14 mouse cellular contexts compared by ENCODE assay signal in the genomic region with DNA sequence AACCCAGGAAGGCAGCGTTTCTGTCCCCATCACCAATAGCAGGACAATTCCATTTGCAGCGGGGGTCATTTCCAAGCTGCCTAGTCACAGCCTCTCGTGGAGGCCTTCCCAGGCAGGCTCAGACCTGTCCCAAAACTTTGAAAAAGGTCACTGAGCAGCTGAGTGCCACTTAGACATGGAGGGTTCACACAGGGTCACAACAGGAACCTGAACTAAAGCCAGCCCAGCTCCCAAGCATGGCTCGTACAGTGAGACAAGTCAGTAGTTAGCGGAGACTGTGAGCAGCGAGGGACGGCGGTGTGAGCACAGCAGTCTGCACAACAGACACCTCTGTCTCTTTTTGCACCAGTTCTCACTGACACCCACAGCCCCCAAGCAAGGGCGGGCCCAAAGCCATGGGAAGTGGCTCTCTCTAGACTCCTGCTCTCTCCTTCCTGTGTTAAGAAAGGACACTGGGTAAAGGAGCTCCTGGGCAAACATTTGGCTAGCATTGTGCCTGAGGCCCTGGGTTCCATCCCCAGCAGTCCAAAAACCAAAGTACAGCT. TPM values are rescaled to one million over a fixed set of nuclear protein-coding genes. Genes with fewer than 3 reads are reported as not detected.
DNase-seq lines count a peak whose midpoint lies in the region; ATAC-seq and TF ChIP-seq lines count a peak whose summit lies in the region.
"Had no signal": no experiment of that assay in that cellular context is flagged by ENCODE, and none has a peak within 500 bp of the region (broad histone marks: within the 10 kb centered on the region; RNA-seq: fewer than 3 reads in every experiment).

No protein-coding gene starts in this region.

- no peaks in the 10 kb centered on the region for H3K9me3 ChIP-seq in stomach, postnatal 0 days (ENCODE audit: control insufficient read depth, low read length)
- H3K9me3 ChIP-seq: hindbrain, embryonic 13.5 days; midbrain, embryonic 12.5 days had no signal

- TF ChIP-seq EP300 in stomach, postnatal 0 days (optimal IDR thresholded peaks at IDR 0.05) = no peak

- H3K27me3 ChIP-seq in stomach, postnatal 0 days (ENCODE audit: control insufficient read depth, insufficient read depth, low read length) = no peaks in the 10 kb centered on the region
- H3K27me3 ChIP-seq: hindbrain, embryonic 13.5 days; midbrain, embryonic 12.5 days had no signal

- no peaks in the 10 kb centered on the region; the same call in 1 of the 2 replicates for H3K4me1 ChIP-seq in stomach, postnatal 0 days (replicated peaks; ENCODE audit: control insufficient read depth, insufficient read depth)

- no peak overlapping the region for H3K27ac ChIP-seq in stomach, postnatal 0 days (replicated peaks)
- H3K27ac ChIP-seq: hindbrain, embryonic 13.5 days; midbrain, embryonic 12.5 days had no signal

- H3K9ac ChIP-seq in stomach, postnatal 0 days (ENCODE audit: low read length) = no peak overlapping the region
- H3K9ac ChIP-seq: midbrain, embryonic 12.5 days had no signal

- ATAC-seq in frontal cortex, adult (ENCODE audit: low TSS enrichment) = peak; percentile 13; the same call in 1 of the 2 replicates
- no peak for ATAC-seq in stomach, postnatal 0 days (ENCODE audit: low FRiP score, low TSS enrichment)
- ATAC-seq: activated CD4-positive, CD25-positive, alpha-beta regulatory T cell, adult 4 months had no signal

- H3K4me3 ChIP-seq in stomach, postnatal 0 days (ENCODE audit: low read depth, low read length) = no peak overlapping the region
- H3K4me3 ChIP-seq: hindbrain, embryonic 13.5 days; midbrain, embryonic 12.5 days had no signal

- WGBS in stomach, postnatal 0 days = 65% methylated on average over 9 of the region's 9 CpGs

- TF ChIP-seq CTCF in stomach, postnatal 0 days (IDR thresholded peaks at IDR 0.05; ENCODE audit: low read depth) = no peak

- no peak overlapping the region for H3K4me2 ChIP-seq in stomach, postnatal 0 days (replicated peaks; ENCODE audit: low read depth)
- H3K4me2 ChIP-seq: hindbrain, embryonic 13.5 days; liver, embryonic 11.5 days; midbrain, embryonic 12.5 days had no signal

- DNase-seq in frontal cortex, postnatal 14 days (ENCODE audit: low spot score in 2 of 2) = no peak
- peak; percentile 51 for DNase-seq in thymus, postnatal 0 days (ENCODE audit: low spot score)
- no peak for DNase-seq in thymus, postnatal 10 days (ENCODE audit: low spot score in 2 of 2)
- peak; percentile 28 to 37 for DNase-seq in kidney, adult 8-10 months
- DNase-seq in urinary bladder, postnatal 25 days (ENCODE audit: low spot score) = no peak
- no peak for DNase-seq in urinary bladder, adult 18-20 months (ENCODE audit: low spot score in 2 of 2)
- no peak for DNase-seq in stomach, postnatal 0 days (ENCODE audit: low spot score)

- no peaks in the 10 kb centered on the region for H3K36me3 ChIP-seq in stomach, postnatal 0 days (ENCODE audit: control insufficient read depth, insufficient read depth, low read length)
- H3K36me3 ChIP-seq: midbrain, embryonic 12.5 days had no signal

RNA-seq across cellular contexts. Expression of gene Socs1, which starts 45.4 kb away (rescaled TPM):
- polyA plus RNA-seq in thymus, postnatal 0 days (2015; fragmentation: Nextera tagmentation; extraction: Ambion mirVana) = 146 and 184 TPM in 2 replicates
- polyA plus RNA-seq in stomach, postnatal 0 days (2015; fragmentation: Nextera tagmentation; extraction: Ambion mirVana) = 7.3 and 8.4 TPM in 2 replicates

RNA-seq across cellular contexts. Expression of gene Tnp2, which starts 48.5 kb away (rescaled TPM):
- 3.7 and 4.5 TPM in 2 replicates for polyA plus RNA-seq in thymus, postnatal 0 days (2015; fragmentation: Nextera tagmentation; extraction: Ambion mirVana)
- not detected in 2 replicates for polyA plus RNA-seq in stomach, postnatal 0 days (2015; fragmentation: Nextera tagmentation; extraction: Ambion mirVana)
- polyA plus RNA-seq: C2C12; frontal cortex, adult 2 months; hindbrain, embryonic 13.5 days; liver, embryonic 11.5 days; midbrain, embryonic 12.5 days had no signal

RNA-seq across cellular contexts. Expression of gene Prm3, which starts 50.8 kb away (rescaled TPM):
- polyA plus RNA-seq in thymus, postnatal 0 days (2015; fragmentation: Nextera tagmentation; extraction: Ambion mirVana) = not detected in 2 replicates
- polyA plus RNA-seq in stomach, postnatal 0 days (2015; fragmentation: Nextera tagmentation; extraction: Ambion mirVana) = not detected in 2 replicates
- polyA plus RNA-seq: activated CD4-positive, CD25-positive, alpha-beta regulatory T cell, adult 4 months; C2C12; frontal cortex, adult 2 months; hindbrain, embryonic 13.5 days; liver, embryonic 11.5 days; midbrain, embryonic 12.5 days had no signal

RNA-seq across cellular contexts. Expression of gene Prm2, which starts 56.0 kb away (rescaled TPM):
- polyA plus RNA-seq in thymus, postnatal 0 days (2015; fragmentation: Nextera tagmentation; extraction: Ambion mirVana) = not detected in 2 replicates
- not detected in 2 replicates for polyA plus RNA-seq in stomach, postnatal 0 days (2015; fragmentation: Nextera tagmentation; extraction: Ambion mirVana)
- polyA plus RNA-seq: activated CD4-positive, CD25-positive, alpha-beta regulatory T cell, adult 4 months; C2C12; frontal cortex, adult 2 months; hindbrain, embryonic 13.5 days; liver, embryonic 11.5 days; midbrain, embryonic 12.5 days had no signal

Comparison
In these comparisons a context has a peak if more than half of its experiments do, and no peak if none do; other contexts are left out.
1. DNase-seq: peak in thymus, postnatal 0 days (single experiment) and kidney, adult 8-10 months (2 of 2); none in frontal cortex, postnatal 14 days (0 of 2), thymus, postnatal 10 days (0 of 2), urinary bladder, postnatal 25 days (single experiment), urinary bladder, adult 18-20 months (0 of 2) and stomach, postnatal 0 days (single experiment).
2. RNA of gene Socs1, which starts 45.4 kb away (polyA plus RNA-seq): 146 to 184 TPM in thymus, postnatal 0 days; 7.3 to 8.4 TPM in stomach, postnatal 0 days; every median in the first group is over 10 times any median in the second.